Mouse (Mus musculus) activated CD4-positive, CD25-positive, alpha-beta regulatory T cell, adult 4 months (primary cell): Measurements from ENCODE around the gene Ptges3. TPM values are rescaled to one million over a fixed set of nuclear protein-coding genes. Genes with fewer than 3 reads are reported as not detected.

Source experiments
- ATAC-seq: one replicate; pipeline ENCODE4 v1.8.0; 2017
- polyA plus RNA-seq, 2 experiments: library from polyadenylated mRNA; unstranded; fragments of 100-300 nt; shearing (Covaris generic); gene quantifications; one replicate each; pipeline ENCODE4 v1.2.1; 2017

Gene Ptges3
- polyA plus RNA-seq, 2 experiments from 2014 or later: 194 to 285 TPM

DNA sequence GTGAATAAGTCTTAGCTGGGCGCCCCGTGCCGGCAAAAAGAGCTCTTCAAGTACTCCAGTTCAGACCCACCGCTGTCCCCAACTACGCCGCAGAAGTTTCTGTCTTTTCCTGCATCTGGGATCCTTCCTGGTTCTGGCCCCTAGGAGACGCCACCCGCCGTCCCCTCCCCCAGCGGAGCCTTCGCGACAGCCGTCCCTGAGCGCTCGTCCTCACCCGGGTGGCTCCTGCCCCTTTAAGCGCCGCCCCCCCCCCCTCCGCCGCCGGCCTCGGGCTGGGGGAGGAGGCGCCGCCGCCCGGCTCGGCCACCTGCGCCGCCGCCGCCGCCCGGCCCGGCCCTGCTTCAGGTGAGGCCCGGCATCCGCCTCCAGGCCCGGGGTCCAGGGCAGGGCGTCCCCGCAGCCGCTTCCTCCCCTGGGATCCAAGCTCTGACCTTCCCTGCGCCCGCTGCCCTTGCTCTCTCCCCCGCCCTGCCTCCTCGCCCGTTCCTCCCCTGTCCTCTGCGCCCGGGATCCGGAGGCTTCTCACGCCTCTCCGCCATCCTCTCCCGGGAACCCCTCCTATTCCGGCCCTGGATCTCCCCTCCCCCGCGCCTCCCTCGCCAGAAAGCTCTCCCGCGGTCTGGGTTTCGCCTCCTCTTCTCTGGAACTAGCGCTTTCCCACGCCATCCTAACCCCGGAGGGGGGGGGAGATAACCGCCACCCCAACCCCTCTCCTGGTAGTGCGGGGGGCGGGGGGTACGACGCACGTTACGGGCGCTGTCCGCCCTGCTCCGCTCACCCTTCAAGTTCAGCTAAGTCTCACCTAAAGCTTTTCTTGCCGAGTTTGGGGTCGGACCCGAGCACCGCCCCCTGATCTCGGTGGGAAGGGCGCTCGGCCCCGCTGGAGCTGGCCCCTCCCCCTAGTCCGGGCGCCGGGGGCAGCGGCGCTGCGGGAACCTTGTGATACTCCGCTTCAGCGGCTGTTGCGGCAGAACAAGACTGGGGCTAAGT, 34.0 kb downstream of the Ptges3 start:
- ATAC-seq: no peak

DNA sequence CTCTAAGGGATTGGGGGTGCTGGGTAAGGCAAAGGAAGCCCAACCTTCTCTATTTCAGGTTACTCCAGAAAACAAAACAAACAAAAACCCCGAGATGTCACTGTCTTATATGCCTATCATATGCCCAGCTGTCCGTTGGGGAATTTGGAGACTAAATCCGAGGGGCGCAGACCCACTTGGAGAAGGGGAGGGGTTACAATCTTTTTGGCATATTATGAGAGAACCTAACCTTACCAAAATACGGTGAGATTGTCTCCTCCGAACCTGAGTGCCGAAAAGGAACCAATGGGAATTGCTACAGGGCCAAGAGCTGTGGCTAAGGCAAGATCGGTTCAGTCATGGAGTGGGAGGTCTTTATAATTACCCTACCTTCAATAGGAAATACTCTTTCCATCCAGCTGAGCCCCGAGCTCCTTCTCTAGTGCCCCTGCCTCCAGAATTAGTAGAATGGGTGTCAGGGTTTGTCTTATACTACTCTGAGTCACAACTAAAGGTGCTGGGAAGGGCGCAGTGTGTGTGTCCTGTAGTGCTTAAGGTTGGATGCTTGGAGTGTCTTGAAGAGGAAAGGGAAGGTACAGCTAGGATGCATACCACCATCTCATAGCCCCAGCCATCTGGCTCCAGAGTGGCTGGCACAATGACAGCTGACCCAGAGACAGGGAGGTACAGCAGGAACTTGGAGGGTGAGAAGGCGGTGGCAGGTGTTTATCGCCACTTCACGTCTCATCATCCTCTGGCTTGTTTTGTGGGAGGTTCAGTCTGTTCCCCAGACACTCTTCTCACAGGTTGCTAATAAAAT, 34.9 kb downstream of the Ptges3 start:
- no peak for ATAC-seq

DNA sequence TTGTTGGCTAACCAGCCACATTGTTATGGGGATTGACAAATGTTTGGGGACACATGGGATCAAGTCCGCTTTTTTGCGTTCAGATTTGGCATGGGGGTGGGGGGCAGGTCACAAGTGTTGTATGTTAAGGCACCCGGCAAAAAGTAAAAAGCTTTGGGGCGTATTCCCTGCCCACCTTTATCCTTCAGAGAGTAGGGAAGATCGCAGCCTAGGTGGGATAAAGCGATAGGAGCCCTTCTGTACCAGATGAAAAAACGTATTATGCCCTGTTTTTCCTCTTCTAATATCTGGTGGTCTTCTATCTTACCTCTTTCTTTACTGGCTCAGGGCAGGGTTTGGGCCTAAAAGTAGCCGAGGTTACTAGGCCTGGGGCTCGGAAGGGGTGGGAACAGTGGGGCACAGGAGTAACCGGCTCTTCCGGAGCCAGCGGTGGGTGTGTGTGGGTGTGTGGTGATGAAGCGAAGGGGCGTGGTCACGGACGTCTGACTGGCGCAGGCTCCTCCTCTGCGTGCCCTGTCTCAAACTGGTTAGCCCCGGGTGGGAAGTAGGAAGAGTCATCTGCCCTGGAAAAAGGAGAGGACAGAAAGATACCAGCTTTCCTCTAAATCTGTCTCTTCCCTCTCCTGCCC, 35.7 kb downstream of the Ptges3 start:
- peak; percentile 60 for ATAC-seq

DNA sequence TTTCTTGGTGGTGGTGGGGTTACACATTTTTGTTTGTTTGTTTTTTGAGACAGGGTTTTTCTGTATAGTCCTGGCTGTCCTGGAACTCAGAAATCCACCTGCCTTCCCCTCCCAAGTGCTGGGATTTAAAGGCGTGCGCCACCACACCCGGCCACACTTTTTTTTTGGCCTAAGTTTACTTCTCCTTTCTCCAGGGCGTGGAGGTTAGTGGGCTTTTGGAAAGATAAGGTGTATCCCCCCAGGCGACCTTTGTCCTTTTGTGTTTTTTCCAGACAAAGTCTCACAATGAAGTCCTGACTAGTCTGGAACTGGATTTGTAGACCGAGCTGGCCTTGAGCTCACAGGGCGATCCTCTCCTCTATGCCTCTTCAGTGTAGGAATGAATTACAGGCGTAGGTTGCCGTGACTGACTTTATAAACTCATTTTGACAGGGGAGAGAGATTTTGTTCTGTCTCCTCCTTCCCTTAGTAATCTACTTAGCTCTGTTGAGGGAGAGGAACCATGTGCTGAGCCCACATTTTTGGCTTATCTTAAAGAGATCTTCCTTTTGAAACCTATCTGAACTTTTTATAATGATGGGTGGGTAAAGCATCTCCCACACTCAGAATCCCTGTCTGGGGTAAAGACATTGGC, 36.4 kb downstream of the Ptges3 start:
- no peak for ATAC-seq

DNA sequence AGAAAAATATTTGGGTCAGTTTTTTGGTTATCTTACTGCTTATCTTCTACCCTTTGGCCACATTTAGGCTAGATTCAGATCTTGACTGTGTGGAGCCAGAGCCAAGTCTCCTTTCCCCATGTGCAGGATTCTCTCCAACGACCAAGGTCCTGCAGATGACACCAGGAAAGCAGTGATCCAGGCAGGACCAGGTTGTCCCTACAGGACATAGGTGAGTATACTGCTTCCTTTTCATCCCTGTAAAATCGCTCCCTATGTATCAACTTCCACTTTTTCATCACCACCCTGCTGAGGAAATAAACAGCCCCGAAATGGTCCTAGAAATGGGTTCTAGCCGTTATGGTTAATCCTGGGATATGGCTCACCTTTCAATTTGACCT, 37.5 kb downstream of the Ptges3 start:
- no peak for ATAC-seq

DNA sequence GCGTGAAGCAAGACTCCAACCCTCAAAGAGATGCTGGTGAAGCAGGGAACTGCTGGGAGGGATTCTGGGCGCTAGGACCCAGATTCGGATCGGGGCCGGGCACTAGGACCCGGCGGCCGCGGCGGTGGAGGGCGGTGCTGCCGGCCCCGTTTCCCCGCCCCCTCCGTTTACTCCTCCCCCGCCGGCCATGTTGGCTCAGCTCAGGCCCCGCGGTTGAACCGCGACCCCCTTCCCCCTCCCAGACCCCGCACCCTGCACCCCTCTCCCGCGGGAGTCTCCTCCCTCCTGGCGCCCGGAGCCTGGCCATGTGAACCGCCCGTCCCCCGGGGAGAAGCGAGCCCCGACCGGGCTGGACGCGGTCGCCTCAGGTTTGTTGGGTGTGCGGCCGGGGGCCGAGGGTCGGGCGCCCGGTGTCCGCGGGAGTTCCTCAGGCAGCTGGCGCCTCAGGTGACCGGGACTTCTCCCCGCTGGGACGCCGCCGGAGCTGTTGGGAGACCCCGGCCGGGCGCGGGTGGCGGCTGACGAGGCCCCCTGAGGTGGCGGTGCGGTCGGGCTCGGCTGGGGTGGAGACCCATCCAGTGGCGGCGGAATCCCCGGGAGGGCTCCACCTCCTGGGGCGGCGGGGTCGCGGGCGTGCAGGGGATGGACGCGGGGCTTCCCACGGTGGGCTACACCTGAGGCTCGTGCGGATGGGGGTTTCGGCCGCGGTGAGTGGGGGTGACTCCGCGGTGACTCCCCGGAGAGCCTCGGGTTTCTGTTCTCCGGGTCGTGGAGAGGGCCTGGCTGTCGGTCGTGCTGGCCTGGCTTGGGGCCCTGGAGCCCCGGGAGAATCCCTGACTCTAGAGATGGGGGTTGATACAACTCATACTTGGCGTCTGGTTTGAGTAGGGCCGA, 38.2 kb downstream of the Ptges3 start:
- ATAC-seq: peak; percentile 30

DNA sequence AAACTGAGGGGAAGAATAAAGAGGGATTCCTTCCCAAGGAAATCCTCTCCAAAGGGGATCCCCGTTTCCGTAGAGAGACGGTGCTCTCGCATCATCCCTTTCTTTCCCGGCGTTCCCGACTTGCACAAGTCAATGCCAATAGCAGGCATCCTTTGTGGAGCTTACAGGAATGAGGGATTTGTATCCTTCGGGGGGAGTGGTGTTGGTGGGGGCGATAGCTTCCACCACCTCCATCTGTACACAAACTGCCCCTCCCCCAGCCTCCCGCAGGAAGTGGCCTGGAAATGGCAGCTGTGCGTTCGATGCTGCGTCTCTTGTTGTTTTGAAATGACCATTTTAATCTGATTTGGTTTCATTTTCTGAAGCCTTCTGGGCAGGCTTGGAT, 38.8 kb downstream of the Ptges3 start:
- peak; percentile 26 for ATAC-seq

DNA sequence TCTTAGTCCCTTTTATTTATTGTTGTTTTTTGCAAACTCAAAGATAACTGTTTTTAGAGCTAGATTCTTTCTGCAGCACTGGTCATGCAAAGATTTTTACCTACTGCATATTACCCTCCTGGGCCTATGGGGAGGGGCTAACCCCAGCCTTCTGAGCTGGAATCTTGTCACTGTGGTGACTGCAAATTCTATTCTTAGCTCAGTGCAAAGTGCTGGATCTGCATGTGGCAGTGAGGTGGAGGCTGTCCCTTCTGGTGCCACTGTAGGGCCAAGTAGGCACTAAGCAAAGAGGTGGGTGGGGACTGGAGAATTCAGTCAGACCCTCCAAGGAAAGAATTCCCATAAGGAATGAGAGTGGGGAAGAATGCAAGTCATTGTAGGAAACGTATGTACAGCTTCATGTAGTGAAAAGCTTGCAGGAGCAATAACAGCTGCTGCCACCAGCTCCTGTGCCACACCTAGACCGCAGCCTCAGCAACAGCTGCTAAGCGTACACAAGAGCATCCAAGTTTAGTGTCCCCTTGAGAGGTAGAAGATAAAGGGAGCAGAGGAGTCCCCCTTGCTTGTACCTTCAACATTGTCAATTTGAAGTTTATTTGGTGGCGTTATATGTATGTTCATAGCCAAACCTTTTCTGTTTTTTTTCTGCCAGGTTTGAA, 51.5 kb downstream of the Ptges3 start:
- ATAC-seq: no peak

DNA sequence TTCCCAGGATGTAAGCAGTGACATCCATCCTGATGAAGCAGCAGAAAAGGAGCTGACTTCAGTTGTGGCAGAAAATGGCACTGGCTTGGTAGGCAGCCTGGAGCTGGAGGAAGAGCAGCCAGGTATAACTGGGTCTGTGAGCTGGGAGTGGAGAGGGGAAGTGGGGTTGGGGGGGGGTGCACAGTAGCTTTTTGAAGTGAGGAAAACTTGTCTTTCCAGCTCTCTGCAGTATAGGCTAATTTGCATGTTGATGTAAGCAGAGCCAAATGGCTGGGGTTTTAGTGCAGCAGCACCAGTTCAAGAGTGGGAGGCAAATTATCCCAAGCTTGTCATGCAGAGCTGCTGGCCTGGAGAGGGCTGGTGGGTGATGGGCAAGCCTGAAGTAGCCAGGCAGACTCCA, 52.5 kb downstream of the Ptges3 start:
- ATAC-seq: no peak

DNA sequence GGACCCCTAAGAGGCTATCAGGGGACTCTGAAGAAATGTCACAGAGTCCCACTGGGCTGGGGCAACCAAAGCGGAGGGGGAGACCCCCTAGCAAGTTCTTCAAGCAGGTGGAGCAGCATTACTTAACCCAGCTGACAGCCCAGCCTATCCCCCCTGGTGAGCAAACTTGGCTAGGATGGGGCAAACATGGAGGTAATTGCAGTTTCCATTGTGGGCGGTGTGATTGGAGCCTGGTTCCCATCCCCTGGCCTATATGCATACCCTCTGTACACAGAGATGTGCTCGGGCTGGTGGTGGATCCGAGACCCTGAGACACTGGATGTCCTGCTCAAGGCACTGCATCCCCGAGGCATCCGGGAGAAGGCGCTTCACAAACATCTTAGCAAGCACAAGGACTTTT, 65.1 kb downstream of the Ptges3 start:
- no peak for ATAC-seq

DNA sequence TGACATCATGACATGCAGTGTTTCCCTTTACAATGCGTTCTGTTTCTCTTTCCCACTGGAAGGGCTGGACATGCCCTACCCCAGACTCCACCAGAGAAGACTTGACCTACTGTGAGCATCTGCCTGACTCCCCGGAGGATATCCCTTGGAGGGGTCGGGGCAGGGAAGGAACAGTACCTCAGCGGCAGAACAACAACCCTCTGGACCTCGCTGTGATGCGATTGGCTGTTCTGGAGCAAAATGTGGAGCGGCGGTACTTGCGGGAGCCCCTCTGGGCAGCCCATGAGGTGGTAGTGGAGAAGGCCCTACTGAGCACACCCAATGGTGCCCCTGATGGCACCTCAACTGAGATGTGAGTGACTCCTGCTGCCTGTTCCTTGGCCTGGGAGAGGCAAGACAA, 66.1 kb downstream of the Ptges3 start:
- ATAC-seq: no peak

DNA sequence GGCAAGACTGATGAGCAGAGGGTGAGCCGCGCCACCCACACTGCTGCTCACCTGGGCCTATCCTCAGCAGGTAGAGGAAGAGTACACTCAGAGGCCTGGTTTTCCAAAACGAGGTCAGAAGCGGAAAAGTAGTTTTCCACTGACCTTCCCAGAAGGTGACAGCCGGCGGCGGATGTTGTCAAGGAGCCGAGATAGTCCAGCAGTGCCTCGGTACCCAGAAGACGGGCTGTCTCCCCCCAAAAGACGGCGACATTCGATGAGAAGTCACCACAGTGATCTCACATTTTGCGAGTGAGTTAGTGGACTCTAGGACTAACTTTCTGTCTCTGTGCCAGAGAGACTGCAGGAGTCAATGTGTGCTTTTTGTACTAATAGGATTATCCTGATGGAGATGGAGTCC, 67.2 kb downstream of the Ptges3 start:
- no peak for ATAC-seq

Other genes with a start within 250 kb of the Ptges3 start
- not detected for gene Rdh19, start 209.0 kb upstream of the Ptges3 start, polyA plus RNA-seq
- not detected for gene Rdh16f2, start 192.5 kb upstream of the Ptges3 start, polyA plus RNA-seq
- not detected for gene Rdh7, start 170.1 kb upstream of the Ptges3 start, polyA plus RNA-seq
- gene Sdr9c7, start 160.4 kb upstream of the Ptges3 start, polyA plus RNA-seq: not detected
- gene Hsd17b6, start 51.3 kb upstream of the Ptges3 start, polyA plus RNA-seq: not detected
- gene Prim1, start 43.8 kb upstream of the Ptges3 start, polyA plus RNA-seq: 10 to 100 TPM; 26.5 to 37.8 TPM
- 1,000 to 10,000 TPM; 1,124 to 1,330 TPM for gene Naca, start 23.4 kb upstream of the Ptges3 start, polyA plus RNA-seq
- gene Atp5b, start 24.3 kb downstream of the Ptges3 start, polyA plus RNA-seq: 100 to 1,000 TPM; 413 to 469 TPM
- 10 to 100 TPM; 44.1 to 53.3 TPM for gene Baz2a, start 32.6 kb downstream of the Ptges3 start, polyA plus RNA-seq
- 10 to 100 TPM; 20.9 to 25.0 TPM for gene Rbms2, start 121.3 kb downstream of the Ptges3 start, polyA plus RNA-seq
- gene Gls2, start 135.5 kb downstream of the Ptges3 start, polyA plus RNA-seq: under 1 TPM in 1 of 2 experiments, not detected in 1; 0.26 TPM
- 10 to 100 TPM; 13.3 to 15.6 TPM for gene Spryd4, start 152.9 kb downstream of the Ptges3 start, polyA plus RNA-seq
- gene Mip, start 166.9 kb downstream of the Ptges3 start, polyA plus RNA-seq: not detected
- 10 to 100 TPM; 23.7 to 35.9 TPM for gene Timeless, start 173.1 kb downstream of the Ptges3 start, polyA plus RNA-seq
- gene Apon, start 195.1 kb downstream of the Ptges3 start, polyA plus RNA-seq: not detected
- gene Apof, start 209.7 kb downstream of the Ptges3 start, polyA plus RNA-seq: not detected
- 10 to 100 TPM; 45.6 to 66.1 TPM for gene Stat2, start 211.6 kb downstream of the Ptges3 start, polyA plus RNA-seq
- gene Il23a, start 239.8 kb downstream of the Ptges3 start, polyA plus RNA-seq: not detected
- 10 to 100 TPM; 18.9 to 21.1 TPM for gene Pan2, start 244.4 kb downstream of the Ptges3 start, polyA plus RNA-seq